Mouse (Mus musculus) spleen, adult 18-20 months (tissue): Measurements from ENCODE around the gene Lypd6.
A peak's percentile ranks its signal among the peaks of the same experiment; 100 is the strongest.

ENCODE experiments used
- DNase-seq, 2 experiments: peaks; one replicate each; pipeline ENCODE4 v3.0.0; 2022; ENCODE audit warnings: mixed read lengths in 2 of 2

The Lypd6 gene

DNA sequence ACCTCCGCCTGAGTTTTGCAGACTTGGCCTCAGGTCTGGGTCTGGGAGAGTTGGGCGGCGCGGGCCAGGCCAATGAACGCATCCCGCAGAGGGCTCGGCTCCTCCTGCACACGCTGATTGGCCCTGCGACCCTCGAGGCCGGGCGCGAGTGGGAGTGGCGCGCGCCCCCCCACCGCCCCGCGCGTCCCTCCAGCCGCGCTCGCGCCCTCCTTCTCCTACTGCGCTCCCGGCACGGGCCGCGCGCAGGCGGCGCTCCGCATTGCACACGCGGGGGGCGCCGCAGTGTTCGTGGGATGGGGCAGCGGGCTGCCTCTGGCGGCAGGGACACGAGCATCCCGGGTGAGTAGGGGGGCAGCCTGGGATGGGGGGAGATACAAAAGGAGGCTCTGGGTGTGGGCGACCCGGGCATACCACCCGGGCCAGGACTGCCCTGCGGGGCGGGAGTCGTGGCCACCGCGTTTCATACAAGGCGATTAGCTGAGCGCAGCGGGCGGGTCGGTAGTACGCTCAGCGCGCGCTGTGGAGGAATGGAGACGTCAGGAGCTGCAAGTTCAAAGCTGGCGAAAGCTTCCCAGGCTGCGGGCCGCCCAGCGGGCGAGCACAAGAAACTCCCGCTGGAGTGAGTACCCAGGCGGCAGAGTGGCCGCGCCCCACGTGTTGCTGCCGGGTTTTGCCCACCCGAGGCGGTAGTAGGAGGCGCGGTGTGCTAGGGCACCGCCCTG is at the start of gene Lypd6:
TSS of gene Lypd6 (plus strand) at position 184 of the 722 bp plus-strand sequence.
- peak in 1 of 2 experiments; percentile 4 for DNase-seq

DNA sequence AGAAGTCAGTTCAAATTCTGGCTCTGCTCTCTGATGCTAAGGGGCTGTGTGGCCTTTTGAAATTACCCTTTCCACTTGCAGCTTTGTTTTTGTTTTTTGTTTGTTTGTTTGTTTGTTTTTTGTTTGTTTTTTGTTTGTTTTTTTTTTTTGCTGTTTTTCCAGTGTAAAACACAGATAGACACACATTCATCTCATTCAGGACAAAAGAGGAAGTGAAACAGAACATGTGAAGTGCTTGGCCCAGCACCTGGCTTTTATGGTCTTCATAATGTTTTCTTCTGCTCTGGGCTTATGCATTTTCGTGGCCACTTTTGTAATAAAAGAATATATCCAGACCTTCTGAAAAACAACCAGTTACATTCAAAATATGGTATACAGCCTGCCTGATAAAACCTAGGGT is 46.8 kb upstream of the Lypd6 start:
- DNase-seq = no peak

DNA sequence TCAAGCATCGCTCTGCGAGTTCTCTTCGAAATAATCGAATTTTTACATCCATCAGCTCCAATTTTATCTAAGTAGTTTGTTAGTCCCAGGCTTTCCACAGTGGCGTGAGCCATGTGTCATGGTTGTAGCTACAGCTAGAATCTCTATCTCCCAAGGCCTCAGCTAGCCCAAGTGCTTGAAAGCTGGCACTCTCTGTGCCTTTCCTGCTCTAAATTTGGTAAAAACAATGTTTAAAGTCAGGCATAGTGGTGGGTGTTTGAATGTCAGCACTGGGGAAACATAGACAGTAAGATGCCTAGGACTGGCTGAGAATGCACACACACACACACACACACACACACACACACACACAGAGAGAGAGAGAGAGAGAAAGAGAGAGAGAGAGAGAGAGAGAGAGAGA is 40.7 kb upstream of the Lypd6 start:
- DNase-seq = no peak

DNA sequence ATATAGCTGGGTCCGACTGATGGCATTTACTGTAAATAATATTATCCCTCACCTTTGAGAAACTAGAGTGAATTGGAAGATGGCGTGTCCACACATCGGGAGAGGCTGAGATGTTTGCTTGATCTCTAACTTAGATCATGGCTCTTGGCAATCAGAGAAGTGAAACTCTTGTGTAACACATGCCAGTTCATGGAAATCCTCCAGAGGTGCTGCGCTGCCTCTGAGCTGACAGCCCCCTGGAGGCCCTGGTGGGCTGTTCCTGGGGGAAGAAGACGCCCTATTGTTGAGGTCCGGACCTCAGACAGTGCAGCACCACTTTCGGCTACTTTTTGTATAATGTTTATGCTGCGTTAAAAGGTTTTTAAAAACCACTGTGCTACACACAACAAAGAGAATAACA is 37.3 kb upstream of the Lypd6 start:
- DNase-seq = no peak

DNA sequence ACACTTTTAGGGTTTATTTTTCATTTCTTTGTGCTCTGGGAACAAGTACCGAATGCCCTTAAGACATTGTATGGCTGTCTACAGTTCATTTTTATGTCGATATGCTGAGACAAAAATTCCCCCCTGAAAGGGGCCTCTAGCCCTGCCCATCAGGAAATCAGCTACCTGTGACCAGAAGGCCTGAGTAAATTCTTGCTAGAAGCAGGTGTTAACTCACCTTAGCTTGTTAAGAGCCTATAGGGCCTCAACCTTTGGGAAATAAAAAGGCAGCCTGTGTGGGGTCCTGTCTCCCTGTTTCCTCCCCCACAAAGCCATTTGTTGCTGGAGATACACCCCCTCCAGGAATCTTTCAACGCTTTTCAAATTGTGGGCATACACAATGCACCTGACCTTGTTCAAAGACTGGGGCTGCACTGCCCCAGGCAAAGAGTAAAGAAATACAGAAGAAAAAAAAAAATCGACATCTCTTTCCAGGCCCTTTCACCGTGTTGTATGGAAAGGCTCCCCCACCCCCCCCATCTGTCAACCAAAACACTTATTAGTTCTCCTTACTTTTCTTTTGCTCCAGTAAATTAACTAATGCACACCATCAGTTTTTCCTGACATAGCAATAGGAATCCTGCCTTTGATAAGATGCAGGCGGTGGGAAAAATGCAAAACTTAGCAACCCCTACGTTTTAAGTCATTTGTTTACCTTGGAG is 21.9 kb upstream of the Lypd6 start:
- DNase-seq = no peak

DNA sequence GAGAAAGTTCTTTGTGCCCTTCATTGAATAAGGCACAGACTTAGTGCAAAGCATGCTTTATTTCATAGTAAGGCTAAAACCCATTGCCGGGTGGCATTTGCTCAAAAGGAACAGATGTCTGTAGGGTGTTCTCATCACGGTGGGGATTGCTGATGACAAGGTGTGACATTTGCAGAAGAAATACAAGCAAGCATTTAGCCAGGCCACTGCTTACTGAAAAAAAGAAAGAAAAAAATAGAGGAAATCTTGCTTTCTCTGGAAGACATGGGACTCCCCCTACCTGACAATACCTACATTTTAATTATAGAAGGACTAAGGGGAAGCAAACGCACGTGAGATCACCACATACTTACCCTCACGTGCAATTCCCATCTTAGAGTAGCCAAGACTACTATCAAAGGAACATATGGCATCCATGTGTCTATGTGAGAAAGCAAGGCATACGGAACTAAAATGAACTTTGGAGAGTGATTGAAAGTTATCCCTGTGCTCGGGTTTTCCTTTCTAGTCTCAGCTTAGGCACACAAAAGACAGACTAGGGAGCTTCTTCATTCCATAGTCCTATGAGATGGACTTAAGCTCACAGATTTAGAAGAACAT is 21.3 kb upstream of the Lypd6 start:
- no peak for DNase-seq

DNA sequence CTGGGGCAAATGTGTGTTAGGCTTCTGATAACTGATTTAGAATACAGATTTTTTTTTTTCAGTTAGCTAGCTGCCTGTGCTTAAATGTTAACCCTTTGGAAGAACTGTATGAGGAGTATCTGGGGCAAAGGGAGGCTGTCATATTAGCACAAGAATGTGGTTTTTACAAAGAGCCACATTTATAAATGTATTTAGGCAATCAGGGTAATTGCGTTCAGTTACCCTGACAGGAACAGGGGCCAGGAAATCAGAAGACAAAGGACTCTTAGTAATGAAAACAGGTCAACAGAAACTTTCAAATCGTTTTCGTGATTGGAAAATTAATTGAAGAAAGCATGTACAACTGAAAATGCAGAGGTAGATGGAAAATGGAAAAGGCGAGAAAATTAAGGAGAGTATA is 20.4 kb upstream of the Lypd6 start:
- no peak for DNase-seq

DNA sequence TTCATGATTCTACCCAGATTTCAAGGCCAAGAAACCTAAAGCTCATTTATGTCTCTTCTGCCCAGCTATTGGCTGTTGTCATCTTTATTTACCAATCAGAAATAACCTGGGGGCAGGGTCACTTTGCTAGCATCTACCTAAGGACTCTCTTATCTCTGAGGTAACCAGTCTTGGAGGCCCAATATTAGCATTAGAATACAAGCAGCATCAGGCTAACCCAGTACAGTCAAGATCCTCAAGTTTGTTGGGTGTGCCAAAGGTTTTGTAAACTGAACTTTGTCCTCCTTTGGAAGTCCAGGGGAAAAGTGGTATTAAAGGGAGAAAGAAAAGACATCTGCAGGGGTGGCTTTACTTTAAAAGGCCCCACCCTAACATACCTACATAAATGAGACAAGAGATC is 17.8 kb upstream of the Lypd6 start:
- no peak for DNase-seq

DNA sequence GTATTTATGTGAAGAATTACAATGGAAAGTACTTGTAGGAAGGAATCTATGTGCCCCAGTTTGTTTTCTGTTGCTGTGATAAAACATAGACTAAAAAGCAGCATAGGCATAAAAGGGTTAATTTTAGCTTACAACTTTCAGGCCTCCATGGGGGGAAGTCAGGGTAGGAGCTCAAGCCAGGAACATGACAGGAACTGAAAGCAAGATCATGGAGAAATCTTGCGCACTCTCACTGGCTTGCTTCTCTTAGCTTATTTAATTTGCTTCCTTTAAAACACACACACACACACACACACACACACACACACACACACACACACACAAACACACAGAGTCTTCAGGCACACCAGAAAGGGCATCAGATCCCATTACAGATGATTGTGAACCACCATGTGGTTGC is 12.3 kb upstream of the Lypd6 start:
- DNase-seq = no peak

DNA sequence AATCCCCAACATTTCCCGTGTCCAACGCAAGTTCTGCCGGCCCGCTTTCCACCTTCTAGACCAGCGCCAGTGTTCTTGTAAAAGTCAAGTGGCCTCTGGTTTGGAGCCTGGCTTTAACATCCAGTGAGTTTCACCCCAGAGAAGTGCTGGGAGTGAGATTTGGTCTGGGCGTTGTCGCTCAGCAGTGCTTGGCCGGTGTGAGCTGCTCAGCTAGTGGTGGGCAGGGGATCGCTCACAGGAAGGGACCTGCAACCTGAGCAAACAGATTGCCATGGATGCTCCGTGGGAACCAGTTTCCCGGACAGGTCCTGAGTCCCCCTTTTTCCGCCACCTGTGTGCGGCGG is 355 bp upstream of the Lypd6 start:
- no peak for DNase-seq

DNA sequence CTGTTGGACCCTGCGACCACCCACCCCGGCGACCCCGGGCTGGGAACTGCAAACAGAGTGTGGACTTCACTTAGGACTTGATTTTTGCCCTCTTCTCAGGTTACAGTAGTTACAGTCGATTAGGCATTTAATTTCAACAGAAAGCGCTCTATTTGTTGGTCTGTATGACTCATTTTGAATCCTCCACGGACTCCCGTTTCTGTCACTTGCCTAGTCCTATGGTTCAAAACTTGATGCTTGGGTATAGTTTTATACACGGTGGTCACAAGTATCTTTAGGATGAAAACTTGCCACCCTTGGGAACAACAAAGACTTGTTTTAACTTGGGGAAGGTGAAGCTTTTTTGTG is 713 bp downstream of the Lypd6 start:
- DNase-seq = no peak

DNA sequence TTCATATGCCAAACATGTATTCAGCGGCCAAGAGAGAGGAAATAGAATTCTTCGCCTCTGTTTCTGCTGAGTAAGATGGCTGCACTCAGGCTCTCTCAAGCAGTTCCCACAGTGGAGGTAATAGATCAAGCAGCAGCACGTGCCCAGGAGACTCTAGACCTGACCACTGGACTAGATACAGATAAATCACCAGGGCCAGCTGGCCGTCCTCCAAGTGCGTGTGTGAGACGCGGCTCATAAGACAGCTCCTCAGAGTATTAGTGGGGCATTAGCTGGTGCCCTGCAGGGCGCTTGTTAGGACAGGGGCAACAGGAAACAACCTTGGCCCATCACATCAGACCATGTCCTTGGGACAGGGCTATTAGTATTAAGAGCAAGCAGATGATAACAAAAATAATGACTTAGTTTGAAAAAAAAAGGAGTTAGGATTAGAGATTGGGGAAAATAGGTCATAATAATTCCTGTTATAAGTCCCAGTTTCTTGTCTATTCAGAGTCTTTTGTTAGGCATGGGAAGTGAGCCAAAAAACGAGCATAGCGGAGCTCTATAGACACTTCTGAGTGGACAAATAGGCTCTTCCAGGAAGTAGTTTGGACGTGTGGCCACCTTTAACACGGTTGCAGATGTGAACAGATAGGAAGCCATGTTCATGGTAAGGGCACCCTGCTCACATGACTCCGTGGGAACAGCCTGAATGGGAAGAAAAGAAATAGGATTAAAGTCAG is 3.5 kb downstream of the Lypd6 start:
- no peak for DNase-seq

DNA sequence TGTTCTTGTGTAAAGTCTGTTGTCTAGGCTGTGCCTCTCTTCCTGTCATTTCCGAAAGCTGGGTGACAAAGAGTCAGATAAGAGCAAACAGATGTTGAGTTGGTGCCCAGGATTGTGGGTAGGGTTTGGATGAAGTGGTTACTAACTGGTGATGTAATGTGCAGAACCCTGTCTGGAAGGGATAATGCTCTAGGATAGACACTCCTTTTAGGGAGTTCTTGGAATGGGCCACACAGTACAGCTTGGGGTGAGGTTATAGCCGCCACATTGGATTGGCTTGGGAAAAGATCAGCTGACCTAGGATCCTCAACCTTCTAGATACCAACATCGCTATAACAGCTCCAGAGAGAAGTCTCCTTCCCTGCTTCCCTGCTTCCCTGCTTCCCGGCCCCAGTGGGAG is 5.9 kb downstream of the Lypd6 start:
- no peak for DNase-seq

DNA sequence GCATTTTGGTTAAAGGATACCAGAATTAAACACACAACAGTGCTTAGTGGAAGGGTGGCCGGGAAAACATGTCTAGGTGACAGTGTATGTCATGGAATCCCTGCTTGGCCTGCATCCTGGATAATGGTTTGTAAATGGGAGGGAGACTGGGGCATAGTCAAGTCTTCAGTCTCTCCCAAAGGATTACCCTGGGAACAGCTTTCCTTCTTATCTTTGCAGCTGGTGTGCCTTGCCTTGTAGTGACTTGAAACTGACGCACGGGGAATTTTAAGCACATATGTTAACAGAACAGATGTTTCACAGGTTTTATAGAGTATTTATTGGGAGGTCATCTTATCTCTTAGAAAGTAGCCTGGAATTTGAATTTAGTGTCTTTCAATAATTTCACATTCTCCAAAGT is 18.5 kb downstream of the Lypd6 start:
- DNase-seq = no peak

DNA sequence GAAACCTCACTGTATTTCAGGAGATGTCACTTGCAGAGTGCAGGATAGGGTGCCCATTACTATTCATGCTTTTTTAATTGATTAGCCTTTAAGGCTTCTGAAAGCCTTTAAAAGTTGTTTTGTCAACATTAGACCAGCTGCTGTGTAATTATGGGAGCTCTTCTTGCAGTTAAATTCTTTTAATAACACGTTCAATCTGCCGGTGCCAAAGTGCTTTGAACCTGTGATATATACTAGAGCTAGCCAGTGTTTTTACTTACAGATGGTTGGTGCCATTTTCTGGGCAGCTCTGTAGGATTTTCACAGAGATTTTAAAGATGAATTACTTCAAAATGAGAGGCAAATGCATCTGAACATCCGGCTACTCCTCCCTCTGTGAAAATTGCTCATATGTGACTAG is 21.5 kb downstream of the Lypd6 start:
- DNase-seq = no peak

DNA sequence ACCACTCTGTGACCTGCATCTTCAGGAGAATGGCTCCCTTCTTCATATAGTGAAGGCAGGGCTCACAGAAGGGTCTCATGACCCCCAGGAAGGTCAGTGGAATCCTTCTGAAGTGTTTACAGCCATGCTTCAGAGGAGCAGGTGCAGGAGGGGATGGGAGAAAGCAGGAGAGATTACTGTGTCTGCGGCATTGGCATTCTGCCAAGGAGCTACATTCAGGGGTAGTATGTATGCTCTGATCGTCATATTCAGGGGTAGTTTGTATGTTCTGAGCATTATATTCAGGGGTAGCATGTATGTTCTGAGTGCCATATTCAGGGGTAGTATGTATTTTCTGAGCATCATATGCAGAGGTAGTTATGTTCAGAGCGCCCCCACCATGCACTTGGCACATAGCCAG is 30.1 kb downstream of the Lypd6 start:
- no peak for DNase-seq

DNA sequence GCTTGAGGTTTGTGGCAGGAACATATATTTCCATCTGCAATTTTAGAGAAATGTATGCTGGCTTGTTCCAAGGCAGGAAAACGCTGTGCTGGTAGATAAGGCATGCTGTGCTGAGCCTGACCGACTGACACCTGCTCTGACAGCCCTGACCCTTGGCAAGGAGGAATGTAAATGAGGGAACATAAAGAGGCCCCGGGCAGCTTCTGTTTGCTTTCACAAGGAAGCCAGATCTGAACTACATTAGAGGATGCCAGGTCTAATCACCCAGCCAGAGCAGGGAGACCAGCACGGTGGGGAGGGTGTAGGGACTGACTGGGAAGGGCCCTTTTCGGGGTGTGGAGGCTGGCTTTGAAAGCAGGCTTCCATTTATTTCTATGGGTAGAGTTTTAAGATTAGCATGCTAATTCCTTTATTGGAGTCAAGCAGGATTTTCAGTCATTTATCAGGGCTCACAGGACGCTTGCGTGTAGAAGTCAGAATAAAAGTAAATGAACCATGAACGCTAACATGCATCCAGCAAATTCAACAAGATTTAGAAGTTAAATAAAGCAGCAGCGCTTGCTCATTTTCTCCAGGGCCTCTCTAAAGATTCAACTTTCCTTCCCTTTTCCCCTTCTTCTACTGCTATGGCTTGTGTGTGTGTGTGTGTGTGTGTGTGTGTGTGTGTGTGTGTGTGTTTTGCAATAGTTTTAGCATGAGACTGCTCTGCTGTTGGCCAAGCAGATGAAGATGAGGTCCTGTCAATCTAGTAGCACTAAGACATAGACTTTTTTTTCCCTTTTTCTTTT is 34.3 kb downstream of the Lypd6 start:
- no peak for DNase-seq

DNA sequence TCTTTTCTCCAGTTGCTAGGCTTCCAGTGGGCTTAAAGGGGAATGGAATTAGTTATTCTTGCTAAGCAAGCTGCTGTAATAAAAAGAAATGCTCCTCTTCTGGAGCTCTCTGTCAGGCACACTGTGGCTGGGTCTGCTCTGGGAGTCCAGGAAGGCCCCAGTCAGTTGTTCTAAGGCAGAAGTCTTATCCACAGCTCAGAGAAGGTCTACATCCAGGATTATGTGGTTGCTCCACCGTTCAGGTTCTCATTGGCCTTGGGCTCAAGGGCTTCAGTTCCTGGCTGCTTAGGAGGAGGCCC is 34.9 kb downstream of the Lypd6 start:
- no peak for DNase-seq

DNA sequence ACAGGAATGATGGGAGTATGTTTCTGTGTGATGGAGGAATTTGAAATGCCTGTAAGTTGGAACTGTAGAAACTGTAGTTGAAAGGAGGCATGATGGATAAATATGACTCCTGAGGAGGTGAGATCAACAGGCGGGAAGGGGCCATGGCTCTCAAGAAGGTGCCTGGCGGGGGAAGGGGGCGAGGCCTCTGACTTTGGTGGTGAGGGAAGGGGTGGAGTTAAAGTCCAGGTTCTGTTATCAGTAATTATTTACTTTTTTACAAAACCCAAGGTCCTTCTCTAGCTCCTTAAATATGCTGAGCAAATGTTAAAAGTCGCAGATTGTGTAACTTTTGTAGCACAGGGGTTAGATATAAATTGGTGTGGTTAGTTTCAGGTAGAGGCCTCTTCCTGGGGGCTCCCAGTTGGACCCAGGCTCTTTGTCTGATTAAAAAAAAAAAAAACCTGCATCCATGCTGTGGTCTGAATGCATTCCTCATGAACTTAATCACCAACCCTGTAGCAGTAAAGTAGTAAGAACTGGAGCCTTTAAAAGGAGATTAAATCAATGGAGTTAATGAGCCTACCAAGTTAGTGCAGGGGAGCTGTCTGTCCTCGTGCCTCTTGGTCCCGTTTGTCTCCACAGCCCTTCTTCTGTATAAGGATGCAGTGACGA is 37.7 kb downstream of the Lypd6 start:
- DNase-seq = no peak

DNA sequence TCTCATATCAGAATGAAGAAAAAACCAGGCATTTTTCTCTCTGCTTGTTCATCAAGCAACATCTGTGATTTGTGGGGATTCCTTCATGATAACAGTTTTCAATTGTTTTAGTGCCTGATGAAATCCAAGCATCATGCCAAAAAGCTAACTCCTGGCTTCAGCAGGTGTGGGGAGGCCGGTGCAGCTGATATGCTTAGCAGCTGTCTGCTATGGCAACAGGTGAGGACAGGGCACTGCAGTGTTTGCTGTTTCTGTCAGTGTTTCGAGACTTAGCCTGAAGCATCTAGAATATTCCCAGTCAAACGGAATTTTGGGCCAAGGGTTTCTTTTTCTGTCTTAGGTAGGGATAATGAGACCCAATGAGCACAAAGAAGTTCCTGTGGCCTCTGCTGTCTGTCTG is 39.4 kb downstream of the Lypd6 start:
- no peak for DNase-seq

DNA sequence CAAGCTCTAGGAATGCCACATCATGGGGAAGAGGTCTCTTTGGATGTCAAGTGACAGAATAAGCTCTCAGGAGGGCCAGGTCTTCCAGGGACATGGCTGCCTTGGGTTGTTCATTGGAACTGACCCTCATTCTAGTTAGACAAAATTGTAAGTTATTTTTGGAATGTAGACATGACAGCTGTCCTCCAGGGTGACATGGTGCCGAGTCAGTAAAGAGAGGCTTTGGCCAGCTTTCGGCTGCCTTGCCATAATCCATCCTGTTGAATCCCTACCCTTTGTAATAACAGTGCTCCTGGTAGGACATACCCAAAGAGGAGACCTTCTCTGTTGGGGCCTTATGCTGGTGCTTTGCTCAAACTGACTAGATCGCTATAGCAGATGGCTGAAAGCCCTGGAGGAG is 39.8 kb downstream of the Lypd6 start:
- no peak for DNase-seq

DNA sequence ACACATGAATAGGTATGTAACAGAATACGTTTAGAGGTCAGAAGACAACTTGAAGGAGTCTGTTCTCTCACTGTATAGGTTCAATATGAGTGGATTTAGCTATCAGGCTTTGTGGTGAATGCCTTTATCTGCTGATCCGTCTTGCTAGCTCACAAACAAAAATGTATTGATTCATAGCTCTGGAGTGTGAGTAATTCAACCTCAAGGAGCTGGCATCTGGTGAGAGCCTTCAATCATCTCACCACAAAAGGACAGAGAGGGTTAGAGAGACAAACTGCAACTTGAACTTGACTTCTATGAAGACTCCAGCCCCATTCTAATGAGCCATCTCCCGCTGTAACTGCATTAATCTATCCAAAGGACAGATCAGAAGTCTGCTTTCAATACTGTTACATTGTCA is 40.6 kb downstream of the Lypd6 start:
- no peak for DNase-seq

DNA sequence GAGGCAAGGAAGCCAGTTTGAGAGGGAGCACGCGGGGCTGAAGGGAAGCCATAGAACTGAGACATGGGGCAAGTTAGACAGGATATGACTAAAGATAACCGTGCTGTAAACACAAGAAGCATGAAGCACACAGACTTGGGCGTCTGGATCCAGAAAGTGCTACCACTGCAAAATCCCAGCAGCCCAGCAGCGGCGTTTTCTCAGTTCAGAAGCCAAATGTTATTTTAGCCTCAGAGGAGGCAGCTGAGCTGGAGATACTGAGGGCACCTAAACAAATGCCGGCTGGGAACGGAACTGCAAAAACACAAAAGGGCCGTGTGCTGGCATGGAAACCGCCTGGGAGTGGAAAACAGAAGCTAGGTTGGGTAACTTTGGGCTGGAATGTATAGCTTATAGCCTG is 43.9 kb downstream of the Lypd6 start:
- DNase-seq = no peak
